Mouse (Mus musculus): Measurements from ENCODE around the gene Armh2.

DNA sequence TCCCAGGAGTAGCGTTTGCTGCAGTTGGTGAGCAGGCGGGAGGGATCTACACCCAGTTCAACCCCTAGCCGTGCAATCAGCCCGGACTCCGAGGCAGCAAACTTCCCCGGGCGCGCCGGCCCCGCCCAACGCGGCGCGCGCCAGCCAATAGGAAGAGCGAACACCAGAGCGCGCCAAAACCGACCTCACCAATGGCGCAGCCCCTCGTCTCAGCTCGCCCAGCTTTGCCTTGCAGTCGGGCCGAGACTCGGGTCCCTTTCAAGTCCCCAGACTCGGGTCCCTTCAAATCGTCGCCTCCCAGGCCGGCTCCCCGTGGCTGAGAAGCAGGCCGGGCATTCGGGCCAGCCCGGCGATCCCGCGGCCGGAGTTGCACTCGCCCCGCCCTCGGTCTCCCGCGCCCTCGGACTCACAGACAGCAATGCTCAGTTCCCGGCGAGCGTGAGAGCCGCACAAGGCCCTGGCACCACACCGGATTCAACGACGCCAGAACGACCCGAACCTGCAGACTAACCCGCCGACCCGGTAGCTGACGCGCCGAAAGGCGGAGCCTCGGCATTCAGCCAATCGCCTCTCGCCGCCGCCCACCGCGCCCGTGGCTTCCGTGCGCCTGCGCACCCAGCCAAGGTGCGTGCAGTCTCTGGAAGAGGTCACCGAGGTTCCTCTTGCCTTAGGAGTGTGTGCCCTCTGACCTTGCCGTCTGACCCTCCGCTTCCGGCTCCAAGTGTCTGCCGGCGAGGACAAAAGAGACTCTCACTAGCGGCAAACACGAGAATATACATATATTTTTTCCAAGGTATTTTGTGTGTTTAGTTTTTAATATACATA lies 20.6 kb downstream of the Armh2 start, which contains the start of gene Gmnn:
- no peak for TF ChIP-seq ZKSCAN1 (IDR thresholded peaks at IDR 0.05; ENCODE audit: low read depth, low read length)
- no peak for TF ChIP-seq UBTF (IDR thresholded peaks at IDR 0.05; ENCODE audit: borderline replicate concordance, insufficient read depth, low read depth, low read length)
- TF ChIP-seq USF1 (IDR thresholded peaks at IDR 0.05; ENCODE audit: low read depth, low read length), result 0 out of 2 replicates have a peak, but pooled peaks have one; percentile 4
- TF ChIP-seq TAL1 (IDR thresholded peaks at IDR 0.05; ENCODE audit: low read length), result no peak
- TF ChIP-seq CTCF (IDR thresholded peaks at IDR 0.05 in 2 of 3, conservative IDR thresholded peaks at IDR 0.05 in 1 of 3; ENCODE audit: control insufficient read depth in 1 of 3, insufficient read depth in 1 of 3, low read depth in 2 of 3, low read length in 3 of 3, poor library complexity in 1 of 3, severe bottlenecking in 1 of 3), result no peak
- TF ChIP-seq USF2 (IDR thresholded peaks at IDR 0.05; ENCODE audit: borderline replicate concordance in 1 of 2, insufficient read depth in 1 of 2, low read depth in 1 of 2, low read length in 2 of 2), result no peak
